Mouse (Mus musculus): ENCODE results near the gene Ccdc151. TPM values are rescaled to one million over a fixed set of nuclear protein-coding genes. Genes with fewer than 3 reads are reported as not detected.

The Ccdc151 gene
- polyA plus RNA-seq, 1 experiment, result 0.13 TPM

DNA sequence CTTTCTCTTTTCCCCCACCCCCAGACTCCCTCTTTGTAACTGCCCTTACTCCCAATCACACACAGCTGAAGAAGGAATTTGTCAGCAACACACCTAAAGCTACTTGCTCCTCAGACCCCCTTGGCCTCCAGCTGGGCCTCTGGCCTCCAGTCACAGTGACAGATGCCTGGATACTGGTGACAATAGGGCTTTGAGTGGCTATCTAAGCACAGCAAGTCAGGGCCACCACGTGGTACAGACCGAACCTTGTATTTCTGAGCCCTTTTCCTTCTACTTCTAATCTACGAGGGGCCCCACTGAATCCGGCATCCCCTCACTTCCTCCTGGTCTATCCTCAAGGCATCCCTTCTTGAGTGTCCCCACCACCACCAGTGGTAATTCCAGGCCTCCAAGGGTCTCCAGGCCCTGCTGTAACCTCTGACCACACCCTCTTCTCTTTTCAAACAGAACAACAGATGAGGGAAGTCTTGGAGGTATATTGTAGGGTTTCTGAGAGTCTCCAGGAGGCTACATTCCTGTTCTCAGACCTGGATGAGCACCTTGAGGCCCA lies 47.4 kb upstream of the Ccdc151 start:
- Histone ChIP-seq H3K79me2 (ENCODE audit: control insufficient read depth, insufficient read depth) (no peaks in the 10 kb centered on the region), H3K27me3 (ENCODE audit: control insufficient read depth, insufficient read depth, insufficient read length) (peaks cover 44% of the 10 kb centered on the region), H3K4me2 (ENCODE audit: low read depth) (no peak overlapping the region), H3ac (ENCODE audit: control insufficient read depth, insufficient read length) (no peak overlapping the region), H3K36me3 (ENCODE audit: control insufficient read depth, insufficient read depth) (no peaks in the 10 kb centered on the region), H3K4me3 (no peak overlapping the region)
- TF ChIP-seq POLR2AphosphoS2 (IDR thresholded peaks at IDR 0.05; ENCODE audit: insufficient read length, low read depth) (no peak), E2F4 (IDR thresholded peaks at IDR 0.05; ENCODE audit: insufficient read depth) (no peak), MYOD1 (IDR thresholded peaks at IDR 0.05; ENCODE audit: control insufficient read depth in 1 of 3, insufficient read length in 2 of 3, low read depth in 2 of 3) (no peak), CEBPB (IDR thresholded peaks at IDR 0.05; ENCODE audit: insufficient read depth, poor library complexity, severe bottlenecking) (no peak), USF1 (IDR thresholded peaks at IDR 0.05; ENCODE audit: low read depth) (no peak)

GRCm38 (mm10) chr9:22049315-22049714 lies 46.9 kb upstream of the Ccdc151 start:
- no peak for TF ChIP-seq CEBPB (IDR thresholded peaks at IDR 0.05; ENCODE audit: insufficient read depth, poor library complexity, severe bottlenecking)
- TF ChIP-seq USF1 (IDR thresholded peaks at IDR 0.05; ENCODE audit: low read depth), result no peak
- TF ChIP-seq TCF12 (IDR thresholded peaks at IDR 0.05; ENCODE audit: insufficient read depth, poor library complexity, severe bottlenecking), result no peak
- no peak for TF ChIP-seq MYOG (IDR thresholded peaks at IDR 0.05; ENCODE audit: control insufficient read depth in 1 of 3, insufficient read depth in 1 of 3, insufficient read length in 2 of 3, low read depth in 2 of 3)
- no peak for TF ChIP-seq POLR2A (IDR thresholded peaks at IDR 0.05; ENCODE audit: insufficient read length, low read depth)
- no peak for TF ChIP-seq POLR2AphosphoS2 (IDR thresholded peaks at IDR 0.05; ENCODE audit: insufficient read length, low read depth)
- no peak for TF ChIP-seq SRF (IDR thresholded peaks at IDR 0.05; ENCODE audit: control insufficient read depth, insufficient read length, low read depth)
- no peak for TF ChIP-seq E2F4 (IDR thresholded peaks at IDR 0.05; ENCODE audit: insufficient read depth)
- no peak for TF ChIP-seq MYOD1 (IDR thresholded peaks at IDR 0.05; ENCODE audit: control insufficient read depth in 1 of 3, insufficient read length in 2 of 3, low read depth in 2 of 3)
- Histone ChIP-seq H3K4me2 (ENCODE audit: low read depth) (no peak overlapping the region), H3K79me2 (ENCODE audit: control insufficient read depth, insufficient read depth) (no peaks in the 10 kb centered on the region)

GRCm38 (mm10) chr9:22047329-22047728 lies 44.9 kb upstream of the Ccdc151 start:
- TF ChIP-seq TCF3 (IDR thresholded peaks at IDR 0.05; ENCODE audit: insufficient read length, low read depth) (no peak), CEBPB (IDR thresholded peaks at IDR 0.05; ENCODE audit: insufficient read depth, poor library complexity, severe bottlenecking) (no peak), POLR2A (IDR thresholded peaks at IDR 0.05; ENCODE audit: insufficient read length, low read depth) (no peak), MAX (IDR thresholded peaks at IDR 0.05; ENCODE audit: low read depth) (no peak), MYOG (IDR thresholded peaks at IDR 0.05; ENCODE audit: control insufficient read depth in 1 of 3, insufficient read depth in 1 of 3, insufficient read length in 2 of 3, low read depth in 2 of 3) (no peak), E2F4 (IDR thresholded peaks at IDR 0.05; ENCODE audit: insufficient read depth) (no peak), MYOD1 (IDR thresholded peaks at IDR 0.05; ENCODE audit: control insufficient read depth in 1 of 3, insufficient read length in 2 of 3, low read depth in 2 of 3) (no peak), TCF12 (IDR thresholded peaks at IDR 0.05; ENCODE audit: insufficient read depth, poor library complexity, severe bottlenecking) (no peak), SRF (IDR thresholded peaks at IDR 0.05; ENCODE audit: control insufficient read depth, insufficient read length, low read depth) (no peak), USF1 (IDR thresholded peaks at IDR 0.05; ENCODE audit: low read depth) (no peak), REST (IDR thresholded peaks at IDR 0.05; ENCODE audit: insufficient read depth, insufficient read length) (no peak), POLR2AphosphoS2 (IDR thresholded peaks at IDR 0.05; ENCODE audit: insufficient read length, low read depth) (no peak)
- Histone ChIP-seq H3K27me3 (ENCODE audit: control insufficient read depth, insufficient read depth, insufficient read length) (peaks cover 49% of the 10 kb centered on the region), H3K4me3 (no peak overlapping the region), H3ac (ENCODE audit: control insufficient read depth, insufficient read length) (no peak overlapping the region), H3K4me2 (ENCODE audit: low read depth) (peak overlapping the region; percentile 27), H3K79me2 (ENCODE audit: control insufficient read depth, insufficient read depth) (no peaks in the 10 kb centered on the region), H3K36me3 (ENCODE audit: control insufficient read depth, insufficient read depth) (no peaks in the 10 kb centered on the region)

More at GRCm38 (mm10) chr9:22049315-22049714, 46.9 kb upstream of the Ccdc151 start:
- H3K4me3 ChIP-seq, result no peak overlapping the region
- no peaks in the 10 kb centered on the region for H3K36me3 ChIP-seq (ENCODE audit: control insufficient read depth, insufficient read depth)
- H3ac ChIP-seq (ENCODE audit: control insufficient read depth, insufficient read length), result no peak overlapping the region
- H3K27me3 ChIP-seq (ENCODE audit: control insufficient read depth, insufficient read depth, insufficient read length), result peaks cover 47% of the 10 kb centered on the region

DNA sequence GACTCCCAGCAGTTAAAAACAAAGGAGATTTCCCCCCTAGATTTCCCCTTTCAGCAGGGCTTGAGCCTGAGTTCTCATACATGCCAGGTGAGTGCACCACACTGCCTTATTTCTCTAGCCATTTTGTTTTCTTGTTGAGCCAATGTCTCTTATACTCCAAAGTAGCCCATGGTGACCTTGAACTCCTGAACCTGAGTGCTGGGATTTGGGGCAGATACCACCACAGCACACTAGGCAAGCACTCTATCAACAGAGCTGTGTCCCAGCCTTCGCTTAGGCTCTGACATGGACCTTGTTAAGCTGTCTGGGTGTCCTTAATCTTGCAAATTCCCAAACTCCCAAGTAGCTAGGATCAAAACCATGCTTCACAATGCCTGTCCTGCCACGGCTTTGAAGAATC lies 39.4 kb upstream of the Ccdc151 start:
- H3K4me2 ChIP-seq (ENCODE audit: low read depth), result no peak overlapping the region
- H3K4me3 ChIP-seq, result no peak overlapping the region
- no peak overlapping the region for H3ac ChIP-seq (ENCODE audit: control insufficient read depth, insufficient read length)
- peaks cover 22% of the 10 kb centered on the region for H3K27me3 ChIP-seq (ENCODE audit: control insufficient read depth, insufficient read depth, insufficient read length)
- no peaks in the 10 kb centered on the region for H3K36me3 ChIP-seq (ENCODE audit: control insufficient read depth, insufficient read depth)
- TF ChIP-seq E2F4 (IDR thresholded peaks at IDR 0.05; ENCODE audit: insufficient read depth) (no peak), MYOG (IDR thresholded peaks at IDR 0.05; ENCODE audit: control insufficient read depth in 1 of 3, insufficient read depth in 1 of 3, insufficient read length in 2 of 3, low read depth in 2 of 3) (no peak), MAX (IDR thresholded peaks at IDR 0.05; ENCODE audit: low read depth) (no peak), TCF3 (IDR thresholded peaks at IDR 0.05; ENCODE audit: insufficient read length, low read depth) (no peak), REST (IDR thresholded peaks at IDR 0.05; ENCODE audit: insufficient read depth, insufficient read length) (no peak), TCF12 (IDR thresholded peaks at IDR 0.05; ENCODE audit: insufficient read depth, poor library complexity, severe bottlenecking) (no peak), POLR2A (IDR thresholded peaks at IDR 0.05; ENCODE audit: insufficient read length, low read depth) (no peak), USF1 (IDR thresholded peaks at IDR 0.05; ENCODE audit: low read depth) (no peak), CEBPB (IDR thresholded peaks at IDR 0.05; ENCODE audit: insufficient read depth, poor library complexity, severe bottlenecking) (no peak), POLR2AphosphoS2 (IDR thresholded peaks at IDR 0.05; ENCODE audit: insufficient read length, low read depth) (no peak)
- H3K79me2 ChIP-seq (ENCODE audit: control insufficient read depth, insufficient read depth), result no peaks in the 10 kb centered on the region

- no peak overlapping the region for H3K4me3 ChIP-seq
- peaks cover 39% of the 10 kb centered on the region for H3K27me3 ChIP-seq (ENCODE audit: control insufficient read depth, insufficient read depth, insufficient read length)
- no peaks in the 10 kb centered on the region for H3K79me2 ChIP-seq (ENCODE audit: control insufficient read depth, insufficient read depth)
- H3K4me2 ChIP-seq (ENCODE audit: low read depth), result no peak overlapping the region
- H3ac ChIP-seq (ENCODE audit: control insufficient read depth, insufficient read length), result no peak overlapping the region
- TF ChIP-seq SRF (IDR thresholded peaks at IDR 0.05; ENCODE audit: control insufficient read depth, insufficient read length, low read depth), result no peak
- no peak for TF ChIP-seq POLR2A (IDR thresholded peaks at IDR 0.05; ENCODE audit: insufficient read length, low read depth)
- TF ChIP-seq CEBPB (IDR thresholded peaks at IDR 0.05; ENCODE audit: insufficient read depth, poor library complexity, severe bottlenecking), result no peak
- no peak for TF ChIP-seq USF1 (IDR thresholded peaks at IDR 0.05; ENCODE audit: low read depth)
- no peak for TF ChIP-seq REST (IDR thresholded peaks at IDR 0.05; ENCODE audit: insufficient read depth, insufficient read length)
- TF ChIP-seq MYOG (IDR thresholded peaks at IDR 0.05; ENCODE audit: control insufficient read depth in 1 of 3, insufficient read depth in 1 of 3, insufficient read length in 2 of 3, low read depth in 2 of 3), result no peak
- H3K36me3 ChIP-seq (ENCODE audit: control insufficient read depth, insufficient read depth), result no peaks in the 10 kb centered on the region
Measured at GRCm38 (mm10) chr9:22037826-22038225, 35.4 kb upstream of the Ccdc151 start.

Data from myocyte (in vitro differentiated cells).